31 mouse cellular contexts compared by ENCODE assay signal in genomic region chr1:37359395-37360092, GRCm38 (mm10).
"Had no signal": no experiment of that assay in that cellular context is flagged by ENCODE, and none has a peak within 500 bp of the region (broad histone marks: within the 10 kb centered on the region; RNA-seq: fewer than 3 reads in every experiment).

No protein-coding gene starts in this region.

- H3K4me2 ChIP-seq: heart, embryonic 11.5 days; heart, embryonic 12.5 days; heart, embryonic 13.5 days; heart, embryonic 15.5 days; hindbrain, embryonic 12.5 days; hindbrain, embryonic 13.5 days; hindbrain, embryonic 14.5 days; hindbrain, embryonic 15.5 days; intestine, embryonic 15.5 days; kidney, embryonic 15.5 days had no signal

- DNase-seq: heart, postnatal 10 days; heart, postnatal 14 days; heart, postnatal 36 days; heart, postnatal 4 days; kidney, adult 11 months; kidney, adult 18-20 months; kidney, adult 2 months; kidney, adult 8-10 months; kidney, adult 9 months; kidney, postnatal 10 days; kidney, postnatal 14 days; kidney, postnatal 25 days; kidney, postnatal 36 days; kidney, postnatal 4 days; layer of hippocampus, adult 9-11 months; layer of hippocampus, postnatal 36 days had no signal

- H3K4me3 ChIP-seq: heart, embryonic 10.5 days; heart, embryonic 12.5 days; heart, embryonic 13.5 days; heart, embryonic 15.5 days; hindbrain, embryonic 10.5 days; hindbrain, embryonic 12.5 days; hindbrain, embryonic 13.5 days; hindbrain, embryonic 15.5 days; intestine, embryonic 15.5 days; kidney, embryonic 15.5 days; layer of hippocampus, adult 2 months had no signal

- H3K9me3 ChIP-seq: heart, embryonic 10.5 days; heart, embryonic 12.5 days; heart, embryonic 13.5 days; heart, embryonic 15.5 days; hindbrain, embryonic 10.5 days; hindbrain, embryonic 12.5 days; hindbrain, embryonic 13.5 days; hindbrain, embryonic 15.5 days; intestine, embryonic 15.5 days; kidney, embryonic 15.5 days had no signal

- H3K36me3 ChIP-seq: intestine, embryonic 15.5 days had no signal

- H3K9ac ChIP-seq: heart, embryonic 12.5 days; heart, embryonic 13.5 days; heart, embryonic 15.5 days; hindbrain, embryonic 12.5 days; hindbrain, embryonic 13.5 days; hindbrain, embryonic 14.5 days; hindbrain, embryonic 15.5 days; intestine, embryonic 15.5 days; kidney, embryonic 15.5 days had no signal

- H3K27me3 ChIP-seq: heart, embryonic 12.5 days; heart, embryonic 13.5 days; heart, embryonic 15.5 days; hindbrain, embryonic 12.5 days; hindbrain, embryonic 13.5 days; hindbrain, embryonic 15.5 days; intestine, embryonic 15.5 days; kidney, embryonic 15.5 days had no signal

- H3K27ac ChIP-seq: heart, embryonic 10.5 days; heart, embryonic 13.5 days; heart, embryonic 15.5 days; hindbrain, embryonic 10.5 days; hindbrain, embryonic 12.5 days; hindbrain, embryonic 13.5 days; hindbrain, embryonic 14.5 days; hindbrain, embryonic 15.5 days; hindbrain, postnatal 0 days; intestine, embryonic 15.5 days; kidney, embryonic 15.5 days; kidney, postnatal 0 days; layer of hippocampus, adult 2 months had no signal

- H3K4me1 ChIP-seq: heart, embryonic 15.5 days; hindbrain, embryonic 10.5 days; hindbrain, embryonic 12.5 days; hindbrain, embryonic 13.5 days; hindbrain, embryonic 15.5 days; intestine, embryonic 15.5 days; kidney, embryonic 15.5 days had no signal
